Mouse (Mus musculus) olfactory bulb, adult 2 months (tissue): ENCODE measurements around the gene Bet1l. TPM values are rescaled to one million over a fixed set of nuclear protein-coding genes. Genes with fewer than 3 reads are reported as not detected.

Experiments
- H3K27ac ChIP-seq: fragments of 200-500 bp; 2 replicates; pipeline ENCODE4 v1.5.1; 2012; ENCODE audit warnings: low read depth, low read length; ENCODE audit not compliant: insufficient read depth
- H3K4me1 ChIP-seq: fragments of 200-500 bp; 2 replicates; pipeline ENCODE4 v1.6.1; 2012; ENCODE audit warnings: low read length; ENCODE audit not compliant: control insufficient read depth, insufficient read depth
- H3K4me3 ChIP-seq: fragments of 200-500 bp; 2 replicates; pipeline ENCODE4 v1.5.1; 2012; ENCODE audit warnings: mild to moderate bottlenecking, low read depth, low read length, moderate library complexity; ENCODE audit not compliant: insufficient read depth
- CTCF ChIP-seq: fragments of 200-500 bp; IDR thresholded peaks from 2 replicates; pipeline ENCODE4 v1.5.1; 2012; ENCODE audit warnings: low read depth, mild to moderate bottlenecking, low read length, moderate library complexity; ENCODE audit not compliant: insufficient read depth
- POLR2A ChIP-seq: fragments of 200-500 bp; IDR thresholded peaks from 2 replicates; pipeline ENCODE4 v1.6.1; 2012; ENCODE audit warnings: mild to moderate bottlenecking, low read depth, low read length, moderate library complexity; ENCODE audit not compliant: insufficient read depth
- WGBS: fragments of 180-500 bp; shearing (Covaris S2); methylation state at CpG from one replicate; pipeline ENCODE4 v1.1.7; 2018; 5-methylcytosine and 5-hydroxymethylcytosine counted together
- polyA plus RNA-seq: library from polyadenylated mRNA; stranded (reverse); fragments of >200 nt; gene quantifications from 2 replicates; pipeline ENCODE4 v1.2.4, GENCODE M21; 2012; ENCODE audit warnings: low replicate concordance; ENCODE audit not compliant: missing spikeins, insufficient read depth, insufficient read length

Gene Bet1l
- polyA plus RNA-seq, 1 experiment, result not detected

- Histone ChIP-seq H3K4me1 (no peaks in the 10 kb centered on the region; the same call in 1 of the 2 replicates), H3K4me3 (no peak overlapping the region), H3K27ac (no peak overlapping the region)
- TF ChIP-seq POLR2A, result no peak
- no peak for TF ChIP-seq CTCF
- WGBS, result 49% methylated on average over 19 of the region's 19 CpGs
Measured at GRCm38 (mm10) chr7:140840750-140841735, 16.3 kb downstream of the Bet1l start.

GRCm38 (mm10) chr7:140839556-140839955 is 17.8 kb downstream of the Bet1l start:
- TF ChIP-seq CTCF, result no peak
- no peak for TF ChIP-seq POLR2A
- no peak overlapping the region for H3K27ac ChIP-seq
- WGBS, result 65% methylated on average over 5 of the region's 5 CpGs
- H3K4me3 ChIP-seq, result no peak overlapping the region
- no peaks in the 10 kb centered on the region for H3K4me1 ChIP-seq

- 79% methylated on average over 9 of the region's 9 CpGs for WGBS
- Histone ChIP-seq H3K27ac (no peak overlapping the region), H3K4me1 (no peaks in the 10 kb centered on the region), H3K4me3 (no peak overlapping the region)
- no peak for TF ChIP-seq CTCF
- TF ChIP-seq POLR2A, result no peak
Measured at GRCm38 (mm10) chr7:140836243-140837115, 20.9 kb downstream of the Bet1l start.

GRCm38 (mm10) chr7:140835758-140836087 is 21.7 kb downstream of the Bet1l start:
- H3K4me1 ChIP-seq, result no peaks in the 10 kb centered on the region
- TF ChIP-seq POLR2A (no peak), CTCF (no peak)

GRCm38 (mm10) chr7:140834968-140835757 is 22.2 kb downstream of the Bet1l start, which contains the start of gene Urah:
Gene Urah, plus strand, starts transcription at chr7:140835018.
- TF ChIP-seq POLR2A, result no peak
- TF ChIP-seq CTCF, result no peak
- Histone ChIP-seq H3K27ac (no peak within 1 kb of the TSS), H3K4me1 (no peaks in the 10 kb centered on the region), H3K4me3 (no peak within 1 kb of the TSS)
- 53% methylated on average over 20 of the region's 20 CpGs for WGBS

More at GRCm38 (mm10) chr7:140835758-140836087, 21.7 kb downstream of the Bet1l start:
- H3K27ac ChIP-seq, result no peak overlapping the region
- no peak overlapping the region for H3K4me3 ChIP-seq
- WGBS, result 78% methylated on average over 2 of the region's 2 CpGs

- peaks cover under 1% of the 10 kb centered on the region; the same call in 1 of the 2 replicates for H3K4me1 ChIP-seq
- H3K4me3 ChIP-seq, result no peak overlapping the region
- TF ChIP-seq POLR2A (no peak), CTCF (no peak)
- WGBS, result 86% methylated on average over 4 of the region's 4 CpGs
- no peak overlapping the region for H3K27ac ChIP-seq
Measured at GRCm38 (mm10) chr7:140833341-140833740, 24.0 kb downstream of the Bet1l start.

- Histone ChIP-seq H3K27ac (no peak overlapping the region), H3K4me1 (peaks cover 2% of the 10 kb centered on the region; the same call in 1 of the 2 replicates), H3K4me3 (no peak overlapping the region)
- WGBS, result 77% methylated on average over 6 of the region's 6 CpGs
- no peak for TF ChIP-seq CTCF
- TF ChIP-seq POLR2A, result no peak
Measured at GRCm38 (mm10) chr7:140831447-140831846, 25.9 kb downstream of the Bet1l start.
